Mouse (Mus musculus) bone marrow, adult 2 months (tissue): ENCODE data around the gene Mypn.
A peak's percentile ranks its signal among the peaks of the same experiment; 100 is the strongest.

Experiments
- CTCF ChIP-seq: fragments of 200-500 bp; IDR thresholded peaks from 2 replicates; pipeline ENCODE4 v1.5.1; 2011; ENCODE audit warnings: low read length, control low read depth; ENCODE audit not compliant: control insufficient read depth, insufficient read depth
- POLR2A ChIP-seq: fragments of 200-500 bp; IDR thresholded peaks from 2 replicates; pipeline ENCODE4 v1.6.1; 2011; ENCODE audit warnings: low read depth, mild to moderate bottlenecking, control low read depth, low read length, borderline replicate concordance; ENCODE audit not compliant: control insufficient read depth

- TF ChIP-seq CTCF (peak; percentile 49), POLR2A (no peak)
Observed at GRCm38 (mm10) chr10:63244746-63245145, 41.0 kb upstream of the Mypn start.
